Comparison of ENCODE assay signal across 23 mouse cellular contexts in the genomic region with DNA sequence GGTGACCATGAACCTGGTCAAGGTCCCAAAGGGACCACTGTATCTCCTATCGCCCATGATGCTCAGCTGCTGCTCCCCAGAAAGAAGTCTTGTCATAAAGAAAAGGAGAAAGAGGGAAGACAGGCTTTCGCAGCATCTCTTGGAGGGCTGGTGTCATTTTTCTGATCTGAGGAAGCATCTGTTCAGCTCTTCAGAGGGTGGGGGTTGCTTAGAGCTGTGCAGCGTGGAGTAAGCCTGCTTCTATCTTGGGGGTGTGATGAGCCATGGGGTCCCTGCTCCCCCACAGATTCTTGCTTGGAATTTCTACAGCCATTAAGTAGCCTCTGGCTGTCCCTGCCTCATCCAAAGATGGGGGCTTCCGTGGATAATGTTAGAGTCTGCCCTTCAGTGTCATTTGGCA. TPM values are rescaled to one million over a fixed set of nuclear protein-coding genes. Genes with fewer than 3 reads are reported as not detected.
A peak's percentile ranks its signal among the peaks of the same experiment; 100 is the strongest.
DNase-seq lines count a peak whose midpoint lies in the region; ATAC-seq and TF ChIP-seq lines count a peak whose summit lies in the region.
"Had no signal": no experiment of that assay in that cellular context is flagged by ENCODE, and none has a peak within 500 bp of the region (broad histone marks: within the 10 kb centered on the region; RNA-seq: fewer than 3 reads in every experiment).

No protein-coding gene starts in this region.

- no peak for TF ChIP-seq POLR2A in thymus, adult 2 months (IDR thresholded peaks at IDR 0.05; ENCODE audit: control insufficient read depth, extremely low read depth, insufficient read depth, low read length, poor library complexity)

- H3K4me2 ChIP-seq in neural tube, embryonic 15.5 days = no peak overlapping the region
- H3K4me2 ChIP-seq: heart, embryonic 15.5 days; hindbrain, embryonic 15.5 days; intestine, embryonic 15.5 days; limb, embryonic 13.5 days; liver, embryonic 12.5 days; lung, embryonic 15.5 days; midbrain, embryonic 15.5 days had no signal

- no peaks in the 10 kb centered on the region for H3K27me3 ChIP-seq in thymus, adult 2 months (ENCODE audit: control insufficient read depth, insufficient read depth, low read length)
- no peaks in the 10 kb centered on the region for H3K27me3 ChIP-seq in neural tube, embryonic 15.5 days (replicated peaks)
- H3K27me3 ChIP-seq: heart, embryonic 15.5 days; hindbrain, embryonic 15.5 days; intestine, embryonic 15.5 days; limb, embryonic 13.5 days; liver, embryonic 12.5 days; lung, embryonic 15.5 days; midbrain, embryonic 15.5 days had no signal

- no peak for DNase-seq in layer of hippocampus, adult 2 months (ENCODE audit: low spot score in 2 of 2)
- DNase-seq in layer of hippocampus, postnatal 25 days (ENCODE audit: extremely low spot score in 1 of 2, low spot score in 1 of 2) = no peak
- peak; percentile 22 for DNase-seq in thymus, adult 2 months
- no peak for DNase-seq in thymus, adult 18-20 months
- no peak for DNase-seq in cerebellum, adult 11 months
- DNase-seq in cerebellum, adult 8-10 months = no peak
- DNase-seq: adrenal gland, adult 2 months; cerebellum, adult 9-11 months; heart, postnatal 36 days; kidney, adult 8-10 months; kidney, postnatal 10 days; layer of hippocampus, postnatal 36 days; lung, postnatal 4 days had no signal

- no peak for TF ChIP-seq CTCF in layer of hippocampus, adult 2 months (conservative IDR thresholded peaks at IDR 0.05)
- TF ChIP-seq CTCF in thymus, adult 2 months (IDR thresholded peaks at IDR 0.05; ENCODE audit: borderline replicate concordance, control insufficient read depth, extremely low read depth, insufficient read depth, low read length, poor library complexity) = no peak

- WGBS in thymus, adult 2 months = 55% methylated on average over 4 of the region's 4 CpGs
- 80% methylated on average over 4 of the region's 4 CpGs for WGBS in neural tube, embryonic 15.5 days

- no peak overlapping the region for H3K9ac ChIP-seq in neural tube, embryonic 15.5 days (replicated peaks)
- H3K9ac ChIP-seq: heart, embryonic 15.5 days; hindbrain, embryonic 15.5 days; intestine, embryonic 15.5 days; limb, embryonic 13.5 days; liver, embryonic 12.5 days; lung, embryonic 15.5 days; midbrain, embryonic 15.5 days had no signal

- no peaks in the 10 kb centered on the region for H3K9me3 ChIP-seq in neural tube, embryonic 15.5 days (replicated peaks)
- H3K9me3 ChIP-seq: heart, embryonic 15.5 days; hindbrain, embryonic 15.5 days; intestine, embryonic 15.5 days; limb, embryonic 13.5 days; liver, embryonic 12.5 days; lung, embryonic 15.5 days; midbrain, embryonic 15.5 days had no signal

- no peak for ATAC-seq in neural tube, embryonic 15.5 days (ENCODE audit: low FRiP score)
- ATAC-seq: intestine, embryonic 15.5 days; liver, embryonic 12.5 days; midbrain, embryonic 15.5 days had no signal

- peak overlapping the region; percentile 81 for H3K27ac ChIP-seq in layer of hippocampus, adult 2 months
- peak overlapping the region; percentile 86 for H3K27ac ChIP-seq in thymus, adult 2 months (ENCODE audit: control insufficient read depth, insufficient read depth, low read length)
- H3K27ac ChIP-seq in neural tube, embryonic 15.5 days (replicated peaks) = 0 out of 2 replicates have a peak overlapping the region, but pooled peaks have one; percentile 11
- H3K27ac ChIP-seq: heart, embryonic 15.5 days; hindbrain, embryonic 15.5 days; intestine, embryonic 15.5 days; limb, embryonic 13.5 days; lung, embryonic 15.5 days; midbrain, embryonic 15.5 days; stomach, postnatal 0 days had no signal

- peaks cover 6% of the 10 kb centered on the region for H3K36me3 ChIP-seq in thymus, adult 2 months (ENCODE audit: control insufficient read depth, insufficient read depth, low read length)
- peaks cover 6% of the 10 kb centered on the region; the same call in 1 of the 2 replicates for H3K36me3 ChIP-seq in neural tube, embryonic 15.5 days
- H3K36me3 ChIP-seq: heart, embryonic 15.5 days; hindbrain, embryonic 15.5 days; midbrain, embryonic 15.5 days had no signal

- H3K4me1 ChIP-seq in thymus, adult 2 months (replicated peaks; ENCODE audit: control insufficient read depth, insufficient read depth, low read length) = peaks cover 52% of the 10 kb centered on the region
- H3K4me1 ChIP-seq in neural tube, embryonic 15.5 days = peaks cover 77% of the 10 kb centered on the region

- H3K4me3 ChIP-seq in layer of hippocampus, adult 2 months = no peak overlapping the region
- H3K4me3 ChIP-seq in thymus, adult 2 months (ENCODE audit: control insufficient read depth, insufficient read depth, low read length) = no peak overlapping the region
- H3K4me3 ChIP-seq in neural tube, embryonic 15.5 days (replicated peaks) = no peak overlapping the region
- H3K4me3 ChIP-seq: heart, embryonic 15.5 days; hindbrain, embryonic 15.5 days; intestine, embryonic 15.5 days; limb, embryonic 13.5 days; liver, embryonic 12.5 days; lung, embryonic 15.5 days; midbrain, embryonic 15.5 days; myocyte had no signal

RNA-seq across cellular contexts. Expression of a gene that starts 53.5 kb away (rescaled TPM):
- 10 to 100 TPM; 78.1 to 89.7 TPM for total RNA-seq in layer of hippocampus, adult 2 months (2021)
- total RNA-seq in layer of hippocampus, postnatal 25 days (2021) = 10 to 100 TPM; 60.2 to 76.4 TPM
- 205 and 240 TPM in 2 replicates for polyA plus RNA-seq in thymus, adult 2 months (2012; rRNA removed)
- 26.5 and 27.4 TPM in 2 replicates for polyA plus RNA-seq in neural tube, embryonic 15.5 days (2015; fragmentation: Nextera tagmentation; extraction: Ambion mirVana)

Comparison
In these comparisons a context has a peak if more than half of its experiments do, and no peak if none do; other contexts are left out.
1. H3K27ac ChIP-seq: peak in every context shown above with its lines; median percentile 86 in thymus, adult 2 months; 81 in layer of hippocampus, adult 2 months; 11 in neural tube, embryonic 15.5 days.